Mouse (Mus musculus) ES-E14 (cell line): ENCODE results near the gene Taldo1.
A peak's percentile ranks its signal among the peaks of the same experiment; 100 is the strongest.

ENCODE experiments used
- CHD2 ChIP-seq: IDR thresholded peaks from 2 replicates; pipeline ENCODE4 v1.6.1; 2014; ENCODE audit warnings: mild to moderate bottlenecking, low read depth, low read length, inconsistent platforms
- HCFC1 ChIP-seq: IDR thresholded peaks from 2 replicates; pipeline ENCODE4 v1.6.1; 2012; ENCODE audit warnings: low read length, inconsistent platforms, borderline replicate concordance; ENCODE audit not compliant: insufficient read depth
- MAFK ChIP-seq: IDR thresholded peaks from 2 replicates; pipeline ENCODE4 v1.6.1; 2014; ENCODE audit warnings: mild to moderate bottlenecking, low read depth, low read length, inconsistent platforms; ENCODE audit not compliant: insufficient read depth
- ZC3H11A ChIP-seq: IDR thresholded peaks from 2 replicates; pipeline ENCODE4 v1.6.1; 2012; ENCODE audit warnings: low read depth, mild to moderate bottlenecking, inconsistent platforms, low read length, borderline replicate concordance
- ZNF384 ChIP-seq: IDR thresholded peaks from 2 replicates; pipeline ENCODE4 v1.6.1; 2012; ENCODE audit warnings: low read depth, low read length, inconsistent platforms

DNA sequence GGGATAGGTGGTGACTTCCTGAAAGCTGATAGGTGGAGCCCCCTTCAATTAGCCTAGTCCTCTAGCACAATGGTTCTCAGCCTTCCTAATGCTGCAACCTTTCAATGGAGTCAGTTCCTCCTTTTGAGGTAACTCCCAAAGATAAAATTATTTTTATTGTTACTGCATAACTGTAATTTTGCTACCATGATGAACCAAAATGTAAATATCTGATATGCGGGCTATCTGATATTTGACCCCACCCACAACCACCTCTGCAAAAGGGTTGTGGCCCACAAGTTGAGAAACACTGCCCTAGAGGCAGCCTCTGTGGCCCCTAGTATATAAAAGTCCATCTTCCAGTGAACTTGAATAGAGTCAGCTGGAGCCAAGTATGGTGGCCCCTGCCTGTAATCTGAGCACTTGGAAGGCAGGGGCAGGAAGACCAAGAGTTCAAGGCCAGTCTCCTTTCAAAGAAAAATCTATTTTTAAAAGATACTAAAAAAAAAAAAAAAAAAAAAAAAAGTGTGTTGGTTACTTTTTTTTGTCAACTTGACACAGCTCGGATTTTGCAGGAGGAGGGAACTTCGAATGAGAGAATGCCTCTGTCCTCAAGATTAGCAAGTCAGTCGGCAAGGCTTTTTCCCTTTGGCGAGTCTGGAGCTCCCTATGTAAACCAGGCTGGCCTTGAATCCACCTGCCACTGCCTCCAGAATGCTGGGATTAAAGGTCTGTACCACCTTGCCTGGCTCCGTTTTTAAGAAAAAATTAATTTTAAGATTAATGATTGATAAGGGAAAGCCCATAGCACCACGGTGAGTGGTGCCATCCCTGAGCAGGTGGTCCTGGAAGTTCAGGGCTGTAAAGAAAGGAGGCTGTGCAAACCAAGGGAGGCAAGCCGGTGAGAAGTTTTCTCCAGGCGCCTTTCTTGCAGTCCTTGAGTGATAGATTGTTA, 1.4 kb upstream of the Taldo1 start:
- TF ChIP-seq ZNF384, result 0 out of 2 replicates have a peak, but pooled peaks have one; percentile 30
- TF ChIP-seq CHD2, result no peak
- no peak for TF ChIP-seq ZC3H11A
- TF ChIP-seq HCFC1, result no peak
- TF ChIP-seq MAFK, result no peak
